Mouse (Mus musculus): ENCODE measurements around the gene Qrsl1.
A peak's percentile ranks its signal among the peaks of the same experiment; 100 is the strongest.

GRCm38 (mm10) chr10:43870752-43871151 is 30.8 kb downstream of the Qrsl1 start:
- peak; percentile 85 for TF ChIP-seq CTCF (IDR thresholded peaks at IDR 0.05; ENCODE audit: low read depth, low read length)
- TF ChIP-seq GATA1 (IDR thresholded peaks at IDR 0.05; ENCODE audit: borderline replicate concordance, low read length), result no peak
